Mouse (Mus musculus) ovary, postnatal 10 days (tissue): Measurements from ENCODE around the gene Acad8.

Experiments used
- DNase-seq: peaks from one replicate; pipeline ENCODE4 v3.0.0; 2022; ENCODE audit warnings: low spot score

Acad8 gene

GRCm38 (mm10) chr9:26985090-26985613, 14.2 kb downstream of the Acad8 start:
- DNase-seq, result no peak

GRCm38 (mm10) chr9:26978776-26979175, 20.6 kb downstream of the Acad8 start:
- DNase-seq, result no peak

GRCm38 (mm10) chr9:26977754-26978153, 21.6 kb downstream of the Acad8 start:
- DNase-seq, result no peak

- DNase-seq, result no peak
Measured at GRCm38 (mm10) chr9:26947790-26948189, 51.6 kb downstream of the Acad8 start.

DNA sequence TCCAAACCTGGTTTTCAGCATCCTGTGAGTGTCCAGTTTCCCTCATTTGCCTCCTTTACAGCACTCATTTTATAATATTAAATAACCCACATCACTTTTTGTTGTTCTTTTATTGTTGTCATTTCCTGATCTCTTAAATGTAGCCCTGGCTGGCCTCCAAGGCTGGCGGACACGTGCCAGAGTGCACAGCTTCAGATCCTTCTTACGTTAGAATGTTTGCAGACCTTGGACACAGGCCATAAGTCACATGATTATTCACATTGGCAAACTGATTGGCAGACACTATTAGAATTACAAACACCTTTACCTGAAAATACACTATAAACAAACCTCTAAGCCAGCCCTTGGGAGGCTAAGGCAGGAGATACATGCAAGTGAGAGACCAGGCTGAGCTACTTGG, 75.2 kb downstream of the Acad8 start:
- no peak for DNase-seq
